Mouse (Mus musculus) intestine, embryonic 14.5 days (tissue): ENCODE data around the gene Tas2r124. TPM values are rescaled to one million over a fixed set of nuclear protein-coding genes. Genes with fewer than 3 reads are reported as not detected.

ENCODE experiments used
- ATAC-seq: fragments of 200-750 bp; cut with Nextera tagmentation; replicated peaks from 2 replicates; pipeline ENCODE4 v1.8.0; 2017; ENCODE audit warnings: low read depth, moderate number of reproducible peaks, moderate TSS enrichment, moderate library complexity; ENCODE audit not compliant: low FRiP score, low TSS enrichment
- DNase-seq: peaks from one replicate; pipeline ENCODE4 v3.0.0-alpha.2; 2018; ENCODE audit warnings: low spot score
- H3K27ac ChIP-seq: fragments of 300-500 bp; sonication (generic); 2 replicates; pipeline ENCODE4 v1.5.1; 2014; ENCODE audit warnings: low read depth, mild to moderate bottlenecking, control low read depth
- H3K27me3 ChIP-seq: fragments of 300-500 bp; sonication (generic); replicated peaks from 2 replicates; pipeline ENCODE4 v1.6.1; 2014; ENCODE audit warnings: low read length, control low read depth; ENCODE audit not compliant: control insufficient read depth, insufficient read depth
- H3K36me3 ChIP-seq: fragments of 300-500 bp; sonication (generic); 2 replicates; pipeline ENCODE4 v1.6.1; 2014; ENCODE audit warnings: low read length, control low read depth; ENCODE audit not compliant: control insufficient read depth, insufficient read depth
- H3K4me1 ChIP-seq: fragments of 300-500 bp; sonication (generic); replicated peaks from 2 replicates; pipeline ENCODE4 v1.6.1; 2014; ENCODE audit warnings: low read length, control low read depth, mixed read lengths; ENCODE audit not compliant: control insufficient read depth, insufficient read depth
- H3K4me2 ChIP-seq: fragments of 300-500 bp; sonication (generic); 2 replicates; pipeline ENCODE4 v1.6.1; 2014; ENCODE audit warnings: low read length
- H3K4me3 ChIP-seq: fragments of 300-500 bp; sonication (generic); 2 replicates; pipeline ENCODE4 v1.5.1; 2014; ENCODE audit warnings: low read depth, low read length, control low read depth, mixed read lengths
- H3K9ac ChIP-seq: fragments of 300-500 bp; sonication (generic); 2 replicates; pipeline ENCODE4 v1.6.1; 2014; ENCODE audit warnings: mild to moderate bottlenecking, low read length
- H3K9me3 ChIP-seq: fragments of 300-500 bp; sonication (generic); 2 replicates; pipeline ENCODE4 v1.6.1; 2016; ENCODE audit warnings: low read length, control low read depth; ENCODE audit not compliant: control insufficient read depth
- WGBS: fragments of 180-500 bp; shearing (Covaris S2); extraction: QIAGEN DNeasy Blood & Tissue Kit; methylation state at CpG from one replicate; pipeline ENCODE4 v1.1.7; 2014; 5-methylcytosine and 5-hydroxymethylcytosine counted together
- polyA plus RNA-seq: library from polyadenylated mRNA; unstranded; fragments of >200 nt; fragmentation: Nextera tagmentation; extraction: Ambion mirVana; gene quantifications from 2 replicates; pipeline ENCODE4 v1.2.1, GENCODE M21; 2014

Gene Tas2r124
- polyA plus RNA-seq, result not detected in 2 replicates

DNA sequence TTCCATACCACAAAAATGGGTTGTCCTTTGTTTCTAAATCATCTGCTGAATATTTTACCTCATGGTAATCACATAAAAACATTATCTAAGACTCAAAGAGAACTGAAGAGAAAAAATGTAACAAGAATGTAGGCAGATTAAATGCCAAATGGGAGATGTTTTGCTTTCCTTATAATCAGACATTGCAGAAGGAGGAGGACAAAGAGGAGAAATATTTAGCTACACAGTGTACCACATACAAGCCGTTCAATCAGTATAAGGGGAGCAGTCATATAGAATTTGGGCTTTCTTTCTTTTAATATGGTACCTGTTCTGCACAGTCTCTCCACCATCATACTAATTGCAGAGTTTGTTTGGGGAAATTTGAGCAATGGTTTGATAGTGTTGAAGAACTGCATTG, at the start of gene Tas2r124:
TSS of gene Tas2r124 (plus strand) at position 301 of the 400 bp plus-strand sequence.
- no peaks in the 10 kb centered on the region for H3K36me3 ChIP-seq
- H3K9ac ChIP-seq, result no peak within 1 kb of the TSS
- H3K9me3 ChIP-seq, result no peaks in the 10 kb centered on the region
- 88% methylated on average over 1 of the region's 1 CpGs for WGBS
- no peak within 1 kb of the TSS for H3K4me2 ChIP-seq
- no peak within 1 kb of the TSS for H3K4me3 ChIP-seq
- H3K27ac ChIP-seq, result no peak within 1 kb of the TSS
- no peak for ATAC-seq
- H3K27me3 ChIP-seq, result no peaks in the 10 kb centered on the region
- no peak for DNase-seq
- H3K4me1 ChIP-seq, result no peaks in the 10 kb centered on the region

GRCm38 (mm10) chr6:132711828-132712227, 42.7 kb upstream of the Tas2r124 start, which contains the start of gene Tas2r122:
Gene Tas2r122 (minus strand): TSS chr6:132711928.
- DNase-seq (no peak), ATAC-seq (no peak)
- Histone ChIP-seq H3K9ac (no peak within 1 kb of the TSS), H3K4me2 (no peak within 1 kb of the TSS), H3K27ac (no peak within 1 kb of the TSS), H3K27me3 (no peaks in the 10 kb centered on the region), H3K9me3 (no peaks in the 10 kb centered on the region), H3K36me3 (no peaks in the 10 kb centered on the region), H3K4me1 (no peaks in the 10 kb centered on the region), H3K4me3 (no peak within 1 kb of the TSS)
- 78% methylated on average over 3 of the region's 3 CpGs for WGBS

DNA sequence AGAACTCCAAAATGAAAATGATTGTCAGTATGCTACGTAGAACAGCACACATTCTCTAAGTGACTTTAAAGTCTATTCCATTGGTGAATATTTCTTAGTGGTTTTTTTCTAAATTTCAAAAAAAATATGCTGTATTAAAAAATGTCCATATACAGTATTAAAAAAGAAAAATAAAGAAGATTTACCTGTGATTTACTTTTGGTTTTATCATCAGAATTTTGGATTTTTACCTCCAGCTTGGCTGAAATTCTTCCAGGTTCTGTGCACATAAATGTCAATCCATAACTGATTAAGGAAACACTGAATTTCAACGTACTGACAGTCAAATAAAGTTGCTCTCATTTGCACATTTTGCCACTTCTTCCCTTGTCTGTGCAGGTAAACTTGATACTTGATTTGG, 16.6 kb upstream of the Tas2r124 start, which contains the start of gene Tas2r115:
TSS of gene Tas2r115 (minus strand) at position 101 of the 400 bp plus-strand sequence.
- ATAC-seq (no peak), DNase-seq (no peak)
- WGBS, result 71% methylated on average over 2 of the region's 2 CpGs
- Histone ChIP-seq H3K27me3 (no peaks in the 10 kb centered on the region), H3K4me3 (no peak within 1 kb of the TSS), H3K4me1 (no peaks in the 10 kb centered on the region), H3K9ac (no peak within 1 kb of the TSS), H3K27ac (no peak within 1 kb of the TSS), H3K9me3 (no peaks in the 10 kb centered on the region), H3K4me2 (no peak within 1 kb of the TSS), H3K36me3 (no peaks in the 10 kb centered on the region)

GRCm38 (mm10) chr6:132750206-132750605, 4.3 kb upstream of the Tas2r124 start:
- Histone ChIP-seq H3K9ac (no peak overlapping the region), H3K4me2 (no peak overlapping the region), H3K9me3 (no peaks in the 10 kb centered on the region), H3K27ac (no peak overlapping the region), H3K27me3 (no peaks in the 10 kb centered on the region), H3K4me1 (no peaks in the 10 kb centered on the region), H3K36me3 (no peaks in the 10 kb centered on the region), H3K4me3 (no peak overlapping the region)
- DNase-seq (no peak), ATAC-seq (no peak)
- 81% methylated on average over 2 of the region's 2 CpGs for WGBS

DNA sequence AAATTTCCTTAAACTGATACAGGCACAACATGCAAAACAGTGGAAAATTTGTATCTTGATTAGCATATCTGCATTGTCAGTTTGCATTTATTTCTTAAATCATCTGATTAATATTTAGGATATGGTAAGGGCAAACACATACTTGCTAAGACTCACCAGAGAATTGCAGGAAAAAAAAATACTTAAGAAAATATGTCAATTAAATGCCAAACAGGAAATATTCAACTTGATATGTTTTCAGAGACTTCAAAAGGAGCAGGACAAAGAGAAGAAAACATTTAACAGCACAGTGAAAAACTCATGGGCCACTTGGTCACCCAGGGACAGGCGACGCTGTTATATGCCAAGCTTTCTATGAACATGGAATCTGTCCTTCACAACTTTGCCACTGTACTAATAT, 7.3 kb downstream of the Tas2r124 start, which contains the start of gene Tas2r102:
TSS of gene Tas2r102 (plus strand) at position 301 of the 400 bp plus-strand sequence.
- Histone ChIP-seq H3K9ac (no peak within 1 kb of the TSS), H3K27me3 (no peaks in the 10 kb centered on the region), H3K4me2 (no peak within 1 kb of the TSS), H3K4me3 (no peak within 1 kb of the TSS), H3K36me3 (no peaks in the 10 kb centered on the region), H3K4me1 (no peaks in the 10 kb centered on the region), H3K27ac (no peak within 1 kb of the TSS), H3K9me3 (no peaks in the 10 kb centered on the region)
- ATAC-seq (no peak), DNase-seq (no peak)
- WGBS, result 91% methylated on average over 2 of the region's 2 CpGs

GRCm38 (mm10) chr6:132778062-132778461, 23.5 kb downstream of the Tas2r124 start, which contains the start of gene Tas2r136:
Gene Tas2r136 (minus strand): TSS chr6:132778162.
- Histone ChIP-seq H3K4me1 (no peaks in the 10 kb centered on the region), H3K27me3 (no peaks in the 10 kb centered on the region), H3K9me3 (no peaks in the 10 kb centered on the region), H3K27ac (no peak within 1 kb of the TSS), H3K4me2 (no peak within 1 kb of the TSS), H3K9ac (no peak within 1 kb of the TSS), H3K4me3 (no peak within 1 kb of the TSS), H3K36me3 (no peaks in the 10 kb centered on the region)
- ATAC-seq, result no peak
- no peak for DNase-seq

- Histone ChIP-seq H3K27ac (no peak overlapping the region), H3K9ac (no peak overlapping the region), H3K4me2 (no peak overlapping the region), H3K9me3 (peaks cover 7% of the 10 kb centered on the region; the same call in 1 of the 2 replicates), H3K4me1 (no peaks in the 10 kb centered on the region), H3K4me3 (no peak overlapping the region), H3K27me3 (no peaks in the 10 kb centered on the region), H3K36me3 (no peaks in the 10 kb centered on the region)
- ATAC-seq, result no peak
- 21% methylated on average over 1 of the region's 1 CpGs for WGBS
- no peak for DNase-seq
Measured at GRCm38 (mm10) chr6:132795393-132795792, 40.9 kb downstream of the Tas2r124 start.

- no peak within 1 kb of the TSS for H3K9ac ChIP-seq
- no peak for ATAC-seq
- no peaks in the 10 kb centered on the region for H3K27me3 ChIP-seq
- WGBS, result 89% methylated on average over 1 of the region's 1 CpGs
- no peaks in the 10 kb centered on the region for H3K36me3 ChIP-seq
- H3K9me3 ChIP-seq, result no peaks in the 10 kb centered on the region
- no peak within 1 kb of the TSS for H3K4me2 ChIP-seq
- no peak for DNase-seq
- no peak within 1 kb of the TSS for H3K27ac ChIP-seq
- H3K4me1 ChIP-seq, result no peaks in the 10 kb centered on the region
- H3K4me3 ChIP-seq, result no peak within 1 kb of the TSS
Measured at GRCm38 (mm10) chr6:132802518-132802917, 48.0 kb downstream of the Tas2r124 start, which contains the start of gene Tas2r117. Gene Tas2r117 (plus strand): TSS chr6:132802818.
